Mouse (Mus musculus): Measurements from ENCODE around the gene Baz1b.

DNA sequence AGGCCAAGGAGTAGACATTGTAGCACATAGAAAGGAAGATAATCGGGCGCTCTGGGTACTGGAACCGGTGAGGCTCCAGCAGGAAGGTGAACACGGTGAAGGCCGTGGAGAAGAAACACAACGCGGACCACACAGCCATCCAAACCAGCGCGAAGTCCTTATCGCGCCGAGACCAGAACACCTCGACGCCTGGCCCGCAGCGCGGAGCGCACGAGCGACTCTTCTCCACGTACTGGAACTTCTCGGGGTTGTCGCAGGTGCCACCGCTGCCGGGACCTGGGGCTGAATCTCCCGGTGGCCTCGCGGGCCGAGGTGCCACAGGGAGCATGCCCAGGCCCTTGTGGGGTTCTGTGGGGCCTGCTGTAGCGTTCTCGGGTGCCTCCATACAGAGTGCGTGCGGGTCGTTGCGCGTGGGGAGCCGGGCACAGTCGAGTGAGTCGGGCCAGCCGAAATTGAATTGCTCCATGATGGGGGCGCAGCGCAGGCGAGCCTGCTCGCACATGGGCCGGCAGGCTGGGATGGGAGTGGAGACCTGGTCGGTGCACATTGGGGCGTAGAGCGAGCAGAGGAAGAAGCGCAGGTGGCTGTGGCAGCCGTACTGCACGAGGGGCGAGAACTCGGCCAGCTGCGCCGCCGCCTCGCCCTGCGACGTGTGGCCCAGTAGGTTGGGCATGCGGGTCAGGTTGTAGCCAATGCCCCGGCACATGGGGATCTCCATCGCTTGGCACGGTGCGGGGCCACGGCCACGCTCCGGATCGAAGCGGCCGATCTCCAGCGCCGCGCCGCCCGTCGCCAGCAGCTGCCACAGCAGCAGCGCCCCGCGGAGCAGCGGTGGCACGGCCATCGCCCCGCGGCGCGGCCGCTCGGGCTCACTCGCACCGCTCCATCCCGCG, 63.4 kb downstream of the Baz1b start:
- TF ChIP-seq CTCF (IDR thresholded peaks at IDR 0.05; ENCODE audit: low read depth) (no peak), EP300 (IDR thresholded peaks at IDR 0.05; ENCODE audit: low read depth) (no peak)
